Mouse (Mus musculus): ENCODE measurements around the gene Tmem132d.

GRCm38 (mm10) chr5:128404223-128404622 is 28.7 kb downstream of the Tmem132d start:
- TF ChIP-seq POLR2A (IDR thresholded peaks at IDR 0.05; ENCODE audit: borderline replicate concordance, low read depth, low read length) (no peak), CTCF (IDR thresholded peaks at IDR 0.05; ENCODE audit: low read depth, low read length) (no peak)

Data from bone marrow macrophage, adult 2 months (primary cell).